In the genomic region with DNA sequence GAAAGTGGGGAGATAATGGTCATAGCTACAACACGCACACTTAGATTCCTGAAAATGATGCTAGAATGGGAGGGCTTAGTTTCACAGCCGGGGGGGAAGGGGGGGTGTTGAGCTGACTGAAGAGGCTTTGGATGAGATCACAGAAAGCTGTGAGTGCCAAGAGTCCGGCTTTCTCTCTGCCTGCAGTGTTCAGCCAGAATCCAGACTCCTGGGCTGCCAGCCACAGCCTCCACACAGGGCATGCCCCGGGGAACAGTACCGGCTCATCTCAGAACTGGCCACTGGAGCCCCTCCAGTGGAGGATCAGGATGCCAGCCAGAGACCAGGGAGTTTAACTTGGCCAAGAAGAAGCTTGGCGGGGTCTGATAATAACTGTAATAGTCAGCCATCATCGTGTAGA, we compare ENCODE assay signal across 8 mouse cellular contexts.
A peak's percentile ranks its signal among the peaks of the same experiment; 100 is the strongest.
DNase-seq lines count a peak whose midpoint lies in the region; ATAC-seq and TF ChIP-seq lines count a peak whose summit lies in the region.

No protein-coding gene starts in this region.

- DNase-seq in embryonic facial prominence, embryonic 10.5 days (ENCODE audit: low spot score) = no peak
- peak; percentile 66 for DNase-seq in adrenal gland, postnatal 14 days
- peak; percentile 53 to 55 for DNase-seq in frontal cortex, postnatal 10 days (ENCODE audit: low spot score in 2 of 2)
- peak; percentile 90 for DNase-seq in hindbrain, postnatal 0 days (ENCODE audit: low spot score)
- peak; percentile 90 for DNase-seq in lung, postnatal 10 days
- DNase-seq in thymus, postnatal 25 days = no peak

- WGBS in embryonic facial prominence, embryonic 12.5 days = 77% methylated on average over 7 of the region's 7 CpGs
- WGBS in embryonic facial prominence, embryonic 10.5 days = 85% methylated on average over 7 of the region's 7 CpGs
- 30% methylated on average over 7 of the region's 7 CpGs for WGBS in hindbrain, postnatal 0 days
- 43% methylated on average over 7 of the region's 7 CpGs for WGBS in stomach, embryonic 16.5 days

- H3K4me1 ChIP-seq in embryonic facial prominence, embryonic 12.5 days = peaks cover 24% of the 10 kb centered on the region
- H3K4me1 ChIP-seq in embryonic facial prominence, embryonic 10.5 days = peaks cover 16% of the 10 kb centered on the region
- peaks cover 12% of the 10 kb centered on the region for H3K4me1 ChIP-seq in hindbrain, postnatal 0 days (ENCODE audit: insufficient read depth, low read length)
- H3K4me1 ChIP-seq in stomach, embryonic 16.5 days (ENCODE audit: control insufficient read depth, insufficient read depth, low read length) = peaks cover 34% of the 10 kb centered on the region

- peak; percentile 23 for TF ChIP-seq CTCF in hindbrain, postnatal 0 days (IDR thresholded peaks at IDR 0.05; ENCODE audit: low read depth)

- H3K27ac ChIP-seq in embryonic facial prominence, embryonic 12.5 days = peak overlapping the region; percentile 0; the same call in 1 of the 2 replicates
- H3K27ac ChIP-seq in embryonic facial prominence, embryonic 10.5 days (replicated peaks) = no peak overlapping the region
- peak overlapping the region; percentile 4; the same call in 1 of the 2 replicates for H3K27ac ChIP-seq in hindbrain, postnatal 0 days
- H3K27ac ChIP-seq in stomach, embryonic 16.5 days (ENCODE audit: low read length) = peak overlapping the region; percentile 89

- H3K4me3 ChIP-seq in embryonic facial prominence, embryonic 12.5 days = no peak overlapping the region
- H3K4me3 ChIP-seq in embryonic facial prominence, embryonic 10.5 days = no peak overlapping the region
- H3K4me3 ChIP-seq in hindbrain, postnatal 0 days (ENCODE audit: low read length) = no peak overlapping the region
- no peak overlapping the region for H3K4me3 ChIP-seq in stomach, embryonic 16.5 days (replicated peaks; ENCODE audit: low read length)

- H3K9me3 ChIP-seq in embryonic facial prominence, embryonic 12.5 days = no peaks in the 10 kb centered on the region
- no peaks in the 10 kb centered on the region for H3K9me3 ChIP-seq in embryonic facial prominence, embryonic 10.5 days
- H3K9me3 ChIP-seq in hindbrain, postnatal 0 days (ENCODE audit: low read length) = no peaks in the 10 kb centered on the region
- H3K9me3 ChIP-seq in stomach, embryonic 16.5 days (replicated peaks; ENCODE audit: control insufficient read depth, low read length) = no peaks in the 10 kb centered on the region

- no peak for ATAC-seq in embryonic facial prominence, embryonic 12.5 days (ENCODE audit: insufficient number of reproducible peaks, insufficient read depth, low FRiP score, low TSS enrichment)
- ATAC-seq in hindbrain, postnatal 0 days = peak; percentile 91
- ATAC-seq in stomach, embryonic 16.5 days (ENCODE audit: insufficient read depth, low FRiP score) = peak; percentile 79

- H3K36me3 ChIP-seq in embryonic facial prominence, embryonic 12.5 days = no peaks in the 10 kb centered on the region
- H3K36me3 ChIP-seq in embryonic facial prominence, embryonic 10.5 days (replicated peaks) = no peaks in the 10 kb centered on the region
- no peaks in the 10 kb centered on the region for H3K36me3 ChIP-seq in hindbrain, postnatal 0 days (ENCODE audit: insufficient read depth, low read length)
- H3K36me3 ChIP-seq in stomach, embryonic 16.5 days (ENCODE audit: control insufficient read depth, insufficient read depth, low read length) = no peaks in the 10 kb centered on the region

- H3K9ac ChIP-seq in embryonic facial prominence, embryonic 12.5 days = no peak overlapping the region
- 0 out of 2 replicates have a peak overlapping the region, but pooled peaks have one; percentile 13 for H3K9ac ChIP-seq in hindbrain, postnatal 0 days (replicated peaks; ENCODE audit: low read length)
- 0 out of 2 replicates have a peak overlapping the region, but pooled peaks have one; percentile 33 for H3K9ac ChIP-seq in stomach, embryonic 16.5 days (ENCODE audit: low read length)

- H3K4me2 ChIP-seq in embryonic facial prominence, embryonic 12.5 days (replicated peaks) = no peak overlapping the region
- no peak overlapping the region for H3K4me2 ChIP-seq in hindbrain, postnatal 0 days (ENCODE audit: low read depth, low read length)
- H3K4me2 ChIP-seq in stomach, embryonic 16.5 days (ENCODE audit: low read depth, low read length) = 0 out of 2 replicates have a peak overlapping the region, but pooled peaks have one; percentile 20

- no peaks in the 10 kb centered on the region for H3K27me3 ChIP-seq in embryonic facial prominence, embryonic 12.5 days
- H3K27me3 ChIP-seq in embryonic facial prominence, embryonic 10.5 days (replicated peaks; ENCODE audit: low read depth, poor library complexity, severe bottlenecking) = no peaks in the 10 kb centered on the region
- no peaks in the 10 kb centered on the region for H3K27me3 ChIP-seq in hindbrain, postnatal 0 days (ENCODE audit: insufficient read depth, low read length)
- no peaks in the 10 kb centered on the region for H3K27me3 ChIP-seq in stomach, embryonic 16.5 days (ENCODE audit: control insufficient read depth, insufficient read depth, low read length)

Comparison
In these comparisons a context has a peak if more than half of its experiments do, and no peak if none do; other contexts are left out.
1. DNase-seq: peak in adrenal gland, postnatal 14 days (single experiment), frontal cortex, postnatal 10 days (2 of 2), hindbrain, postnatal 0 days (single experiment) and lung, postnatal 10 days (single experiment); none in embryonic facial prominence, embryonic 10.5 days (single experiment) and thymus, postnatal 25 days (single experiment).